Mouse (Mus musculus): ENCODE results near the gene Il1r1.
"Not testable (repeated sequence)": the region's sequence is repeated elsewhere in the genome, so short reads cannot be mapped to it uniquely, and the experiment has no call there.

The Il1r1 gene

GRCm38 (mm10) chr1:40272204-40272603 lies 47.3 kb downstream of the Il1r1 start:
- DNase-seq: no peak

DNA sequence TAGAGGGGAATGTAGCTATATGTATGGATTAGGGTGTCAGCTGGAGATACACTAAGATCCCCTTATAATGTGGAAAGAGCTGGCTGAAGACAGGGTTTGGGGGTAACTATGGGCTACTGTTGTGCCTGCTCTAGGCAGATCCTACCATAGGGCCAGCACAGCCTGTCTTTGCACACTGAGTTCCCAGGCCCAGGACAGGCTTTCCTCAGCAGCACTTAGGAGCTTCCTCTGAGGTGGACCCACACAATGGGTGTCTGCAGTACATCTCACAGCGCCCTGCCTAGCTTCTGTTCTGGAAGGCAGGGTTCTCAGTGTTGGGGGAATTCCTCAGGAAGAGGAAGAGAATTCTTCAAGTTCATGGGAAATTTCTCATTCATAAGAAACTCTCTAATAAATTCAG lies 48.6 kb downstream of the Il1r1 start:
- DNase-seq: no peak

- no peak for DNase-seq
Measured at GRCm38 (mm10) chr1:40275285-40276013, 50.6 kb downstream of the Il1r1 start.

- no peak for DNase-seq
Measured at GRCm38 (mm10) chr1:40277944-40278343, 53.1 kb downstream of the Il1r1 start.

GRCm38 (mm10) chr1:40278720-40279119 lies 53.8 kb downstream of the Il1r1 start:
- no peak for DNase-seq

DNA sequence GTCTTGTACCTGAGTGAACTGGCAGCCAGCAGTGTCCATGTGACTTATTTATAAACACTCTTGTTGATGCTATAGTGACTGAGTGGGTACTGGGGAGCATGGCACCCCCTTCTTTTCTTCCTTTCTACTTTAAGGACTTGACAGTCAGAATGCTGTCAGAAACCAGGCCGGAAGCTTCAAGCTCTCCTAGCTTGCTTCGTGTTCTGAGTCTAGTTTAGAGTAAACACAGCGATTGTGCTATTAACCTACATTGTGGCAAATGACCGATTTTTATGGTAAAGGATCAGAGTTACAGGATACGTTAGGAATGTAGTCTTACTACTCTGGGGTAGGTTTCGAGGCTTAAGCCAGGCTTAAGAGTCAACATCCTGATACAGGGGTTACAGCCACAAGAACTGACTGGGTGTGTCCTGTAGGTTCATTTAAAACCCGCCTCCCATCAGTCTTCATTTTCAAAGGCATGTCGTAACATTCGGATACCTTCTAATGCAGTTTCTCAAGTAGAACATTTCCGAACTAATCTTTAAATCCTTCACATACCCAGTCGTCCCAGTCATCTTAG lies 54.4 kb downstream of the Il1r1 start:
- no peak for DNase-seq

DNA sequence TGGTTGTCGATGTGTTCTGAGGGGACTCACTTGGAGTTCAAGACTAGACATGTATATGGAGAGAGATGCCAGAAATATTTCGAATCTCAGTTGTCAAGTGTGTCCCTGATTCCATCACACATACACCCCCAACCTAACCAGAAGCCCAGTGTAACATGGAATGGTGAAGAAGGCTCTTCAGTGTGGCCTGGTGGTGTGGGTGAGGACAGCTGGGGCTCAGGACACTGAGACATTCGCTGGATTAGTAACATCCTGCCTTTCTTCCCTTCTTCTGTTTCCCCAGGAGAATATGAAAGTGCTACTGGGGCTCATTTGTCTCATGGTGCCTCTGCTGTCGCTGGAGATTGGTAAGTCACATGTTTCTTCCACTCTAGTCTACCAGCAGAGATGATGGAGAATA lies 57.1 kb downstream of the Il1r1 start:
- no peak for DNase-seq

DNA sequence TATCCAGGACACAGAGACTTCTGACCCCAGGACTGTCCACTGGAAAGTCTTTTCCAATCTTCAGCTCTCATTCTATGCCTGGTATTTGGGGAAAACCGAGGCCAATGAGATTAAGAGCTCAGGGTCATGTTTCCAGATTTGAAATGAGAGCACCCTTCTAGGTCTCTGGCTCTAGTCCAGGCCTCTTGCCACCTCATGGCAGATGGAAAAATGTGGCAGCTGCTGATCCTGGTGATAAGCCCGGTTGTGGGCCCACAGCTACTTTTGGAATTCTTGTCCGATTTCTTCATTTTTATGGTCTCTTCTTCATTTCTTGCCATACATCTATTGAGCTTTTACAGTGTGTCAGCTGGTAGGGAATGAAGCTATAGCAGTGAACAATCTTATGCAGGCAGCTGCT lies 57.5 kb downstream of the Il1r1 start:
- no peak for DNase-seq

- no peak for DNase-seq
Measured at GRCm38 (mm10) chr1:40283995-40284394, 59.1 kb downstream of the Il1r1 start.

DNA sequence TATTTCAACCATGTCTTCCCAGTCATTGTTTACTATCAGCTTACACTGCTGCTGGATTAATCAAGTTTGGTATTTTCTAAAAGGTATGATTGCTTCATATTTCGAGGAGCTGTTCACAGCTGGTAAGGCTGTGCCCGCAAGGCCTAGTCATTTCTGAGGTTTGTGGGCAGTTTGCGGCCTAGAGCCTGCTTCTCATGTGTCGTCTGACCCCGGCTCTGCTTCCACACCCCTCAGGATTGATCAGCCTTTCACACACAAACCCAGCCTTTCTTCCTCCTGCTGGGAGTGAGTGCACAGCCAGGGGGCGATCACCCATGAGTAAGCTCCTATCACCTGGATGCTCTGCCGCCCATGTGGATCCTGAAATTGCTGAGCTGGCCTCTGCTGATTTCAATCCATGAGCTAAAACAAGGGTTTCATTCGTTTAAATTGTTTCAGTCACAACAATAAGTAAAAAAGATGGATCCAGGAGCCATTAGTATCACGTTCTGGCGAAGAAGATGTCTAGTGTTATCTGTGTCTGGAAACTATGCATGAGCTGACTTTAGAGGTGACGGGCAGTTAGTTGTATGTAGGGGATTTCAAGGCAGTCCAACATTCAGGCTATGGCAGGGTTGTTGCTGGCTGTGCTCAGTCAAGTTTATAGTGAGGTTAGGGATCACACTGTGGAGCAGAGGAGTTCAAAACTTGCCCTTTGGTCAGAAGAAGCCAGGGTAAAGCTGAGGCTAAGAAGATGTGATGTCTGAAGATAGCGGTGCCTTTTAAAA lies 65.8 kb downstream of the Il1r1 start:
- peak; percentile 19 for DNase-seq

- no peak for DNase-seq
Measured at GRCm38 (mm10) chr1:40292231-40292630, 67.4 kb downstream of the Il1r1 start.

GRCm38 (mm10) chr1:40293891-40294290 lies 69.0 kb downstream of the Il1r1 start:
- DNase-seq: peak; percentile 14

DNA sequence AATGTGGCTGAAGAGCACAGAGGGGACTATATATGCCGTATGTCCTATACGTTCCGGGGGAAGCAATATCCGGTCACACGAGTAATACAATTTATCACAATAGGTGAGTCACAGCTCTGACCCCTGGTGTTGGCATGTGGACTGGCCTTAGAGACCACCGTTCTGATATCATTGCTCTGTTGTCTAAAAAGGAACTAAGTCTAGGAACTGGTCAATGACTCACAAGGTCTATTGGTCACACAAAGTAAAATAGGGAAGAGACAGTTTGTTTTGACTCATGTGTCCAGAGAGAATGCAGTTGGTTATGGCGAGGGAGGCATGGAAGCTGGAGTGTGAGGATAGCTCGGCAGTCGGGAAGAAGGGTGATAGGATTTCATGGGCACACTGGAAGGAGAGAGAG lies 69.9 kb downstream of the Il1r1 start:
- no peak for DNase-seq

- DNase-seq: no peak
Measured at GRCm38 (mm10) chr1:40298053-40298452, 73.2 kb downstream of the Il1r1 start.

GRCm38 (mm10) chr1:40303179-40303866 lies 78.4 kb downstream of the Il1r1 start:
- no peak for DNase-seq

GRCm38 (mm10) chr1:40304321-40304720 lies 79.4 kb downstream of the Il1r1 start:
- not testable (repeated sequence) for DNase-seq

GRCm38 (mm10) chr1:40306111-40306510 lies 81.2 kb downstream of the Il1r1 start:
- no peak for DNase-seq

- DNase-seq: no peak
Measured at GRCm38 (mm10) chr1:40311123-40311522, 86.2 kb downstream of the Il1r1 start.

DNA sequence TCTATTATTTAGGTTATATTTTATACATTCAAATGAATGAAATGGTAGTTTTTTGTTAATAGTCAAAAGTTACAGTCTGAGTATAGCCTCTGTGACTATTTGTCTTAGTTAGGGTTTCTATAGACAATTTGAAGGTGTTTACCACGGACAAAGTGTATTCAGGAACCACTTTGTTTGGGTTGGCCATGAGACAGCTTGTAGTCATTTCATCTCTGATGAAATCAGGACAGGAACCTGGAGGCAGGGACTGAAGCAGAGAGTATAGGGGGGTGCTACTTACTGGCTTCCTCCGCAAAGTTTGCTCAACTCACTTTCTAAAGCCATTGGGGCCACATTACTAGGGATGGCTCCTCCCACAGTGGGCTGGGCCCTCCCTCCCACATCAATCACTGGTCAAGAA lies 86.7 kb downstream of the Il1r1 start:
- no peak for DNase-seq

GRCm38 (mm10) chr1:40314016-40314415 lies 89.1 kb downstream of the Il1r1 start:
- no peak for DNase-seq

DNA sequence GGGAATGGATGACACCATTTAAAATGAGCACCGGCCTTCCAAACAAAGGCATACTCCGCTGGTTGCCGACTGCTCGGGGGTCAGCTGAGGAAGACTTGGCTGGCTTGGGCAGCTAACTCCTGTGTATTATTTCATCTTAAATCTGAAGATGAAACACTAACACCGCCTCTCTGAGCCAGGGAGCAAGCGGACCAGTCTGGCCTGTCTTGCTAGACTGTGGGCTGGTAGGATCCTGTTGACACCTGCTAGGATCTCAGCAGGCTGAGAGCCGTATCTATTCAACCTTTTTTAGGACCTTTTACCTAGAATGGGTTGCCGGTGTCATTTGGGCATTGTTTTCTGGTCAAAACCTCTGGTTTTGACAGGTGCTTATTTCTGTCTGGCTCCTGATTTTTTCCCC lies 92.8 kb downstream of the Il1r1 start:
- DNase-seq: no peak

- DNase-seq: no peak
Measured at GRCm38 (mm10) chr1:40321824-40322223, 96.9 kb downstream of the Il1r1 start.

GRCm38 (mm10) chr1:40322543-40322942 lies 97.7 kb downstream of the Il1r1 start:
- no peak for DNase-seq

- peak; percentile 62 for DNase-seq
Measured at GRCm38 (mm10) chr1:40324457-40324856, 99.6 kb downstream of the Il1r1 start, which contains the start of gene Il1rl2. Il1rl2 (plus strand) TSS chr1:40324610.
